Mouse (Mus musculus) embryonic facial prominence, embryonic 13.5 days (tissue): ENCODE measurements around the gene Ibsp. TPM values are rescaled to one million over a fixed set of nuclear protein-coding genes. Genes with fewer than 3 reads are reported as not detected.

Experiments
- ATAC-seq: fragments of 200-750 bp; cut with Nextera tagmentation; 2 replicates; pipeline ENCODE4 v1.8.0; 2017; ENCODE audit warnings: low read depth; ENCODE audit not compliant: insufficient number of reproducible peaks, insufficient read depth, low FRiP score, low TSS enrichment
- H3K27ac ChIP-seq: fragments of 300-500 bp; sonication (generic); 2 replicates; pipeline ENCODE4 v1.5.1; 2015; ENCODE audit warnings: moderate library complexity, mild to moderate bottlenecking, inconsistent platforms
- H3K27me3 ChIP-seq: fragments of 300-500 bp; sonication (generic); 2 replicates; pipeline ENCODE4 v1.6.1; 2015; ENCODE audit warnings: mild to moderate bottlenecking, inconsistent platforms
- H3K36me3 ChIP-seq: fragments of 300-500 bp; sonication (generic); 2 replicates; pipeline ENCODE4 v1.6.1; 2015; ENCODE audit warnings: mild to moderate bottlenecking, inconsistent platforms
- H3K4me1 ChIP-seq: fragments of 300-500 bp; sonication (generic); 2 replicates; pipeline ENCODE4 v1.6.1; 2015; ENCODE audit warnings: inconsistent platforms
- H3K4me2 ChIP-seq: fragments of 300-500 bp; sonication (generic); 2 replicates; pipeline ENCODE4 v1.6.1; 2015; ENCODE audit warnings: moderate library complexity, mild to moderate bottlenecking, inconsistent platforms
- H3K4me3 ChIP-seq: fragments of 300-500 bp; sonication (generic); 2 replicates; pipeline ENCODE4 v1.5.1; 2015; ENCODE audit warnings: mild to moderate bottlenecking, inconsistent platforms
- H3K9ac ChIP-seq: fragments of 300-500 bp; sonication (generic); 2 replicates; pipeline ENCODE4 v1.6.1; 2015; ENCODE audit warnings: mild to moderate bottlenecking, inconsistent platforms
- H3K9me3 ChIP-seq: fragments of 300-500 bp; sonication (generic); 2 replicates; pipeline ENCODE4 v1.6.1; 2016; ENCODE audit warnings: inconsistent platforms
- WGBS: fragments of 180-500 bp; shearing (Covaris S2); methylation state at CpG from one replicate; pipeline ENCODE4 v1.1.7; 2015; ENCODE audit warnings: mixed read lengths; 5-methylcytosine and 5-hydroxymethylcytosine counted together
- polyA plus RNA-seq: library from polyadenylated mRNA; unstranded; fragments of >200 nt; fragmentation: Nextera tagmentation; extraction: Ambion mirVana; gene quantifications from 2 replicates; pipeline ENCODE4 v1.2.1, GENCODE M21; 2015

Ibsp gene
- polyA plus RNA-seq, 1 experiment from 2014 or later: 390 TPM

DNA sequence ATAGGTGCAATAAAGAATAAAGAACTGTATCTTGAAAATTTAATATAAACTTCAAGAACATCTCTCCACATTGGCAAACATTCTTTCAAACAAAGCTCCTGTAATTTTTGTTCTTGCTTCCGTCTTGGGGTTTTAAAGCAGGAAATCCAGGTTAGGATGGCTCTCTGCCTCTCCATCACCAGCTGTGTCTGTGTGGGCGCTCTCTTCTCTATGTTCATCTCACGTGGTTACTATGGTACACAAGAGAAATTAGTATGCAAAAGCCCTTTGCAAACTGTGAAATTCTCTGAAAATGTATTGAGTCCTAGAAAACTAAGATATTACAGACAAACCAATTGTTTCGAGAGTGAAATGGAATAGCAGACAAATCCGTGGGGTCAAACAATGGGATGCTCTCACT is 30.4 kb downstream of the Ibsp start:
- Histone ChIP-seq H3K9ac (no peak overlapping the region), H3K27me3 (no peaks in the 10 kb centered on the region), H3K4me3 (no peak overlapping the region), H3K4me2 (no peak overlapping the region), H3K9me3 (no peaks in the 10 kb centered on the region), H3K36me3 (no peaks in the 10 kb centered on the region), H3K27ac (no peak overlapping the region), H3K4me1 (peaks cover 4% of the 10 kb centered on the region; the same call in 1 of the 2 replicates)
- WGBS: 76% methylated on average over 5 of the region's 5 CpGs
- no peak for ATAC-seq

DNA sequence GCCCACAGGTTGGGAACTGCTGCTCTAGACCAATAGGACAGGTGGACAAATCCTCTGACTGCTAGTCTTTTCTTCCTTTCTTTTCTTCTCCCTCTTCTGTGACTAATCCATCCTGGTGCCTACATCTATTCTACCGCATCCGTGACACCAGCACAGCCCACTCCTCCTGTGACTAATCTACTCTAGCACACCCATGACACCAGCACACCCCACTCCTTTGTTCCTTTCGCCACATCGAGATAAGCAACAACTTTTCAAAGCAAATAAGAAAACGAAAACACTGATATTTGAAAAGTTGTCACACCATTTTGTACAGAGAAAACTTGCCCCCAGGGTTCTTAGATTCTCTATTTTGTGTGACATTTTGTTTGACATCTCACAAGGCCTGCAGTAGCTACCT is 31.1 kb downstream of the Ibsp start:
- Histone ChIP-seq H3K4me2 (no peak overlapping the region), H3K27me3 (no peaks in the 10 kb centered on the region), H3K27ac (no peak overlapping the region), H3K9me3 (no peaks in the 10 kb centered on the region), H3K9ac (no peak overlapping the region), H3K36me3 (no peaks in the 10 kb centered on the region), H3K4me1 (peaks cover 4% of the 10 kb centered on the region; the same call in 1 of the 2 replicates), H3K4me3 (no peak overlapping the region)
- no peak for ATAC-seq
- WGBS: 68% methylated on average over 5 of the region's 5 CpGs

DNA sequence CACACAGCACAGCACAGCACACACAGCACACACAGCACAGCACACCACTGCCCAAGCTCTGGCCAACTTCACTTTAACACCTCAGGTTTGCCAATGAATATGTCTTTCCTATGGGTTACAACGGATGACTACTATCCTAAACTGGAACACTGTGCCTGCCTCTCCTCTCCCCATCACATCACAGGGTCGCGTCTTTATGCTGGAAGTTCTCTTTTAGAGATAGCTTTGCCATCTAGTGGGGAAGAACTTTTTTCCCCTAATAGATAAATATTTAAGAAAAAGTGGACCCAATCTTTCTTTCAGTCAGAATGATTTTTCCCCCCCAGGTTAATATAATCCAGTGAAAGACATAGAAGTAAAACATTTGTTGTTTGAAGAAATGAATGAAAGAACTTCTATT is 33.3 kb downstream of the Ibsp start:
- WGBS: 56% methylated on average over 3 of the region's 3 CpGs

DNA sequence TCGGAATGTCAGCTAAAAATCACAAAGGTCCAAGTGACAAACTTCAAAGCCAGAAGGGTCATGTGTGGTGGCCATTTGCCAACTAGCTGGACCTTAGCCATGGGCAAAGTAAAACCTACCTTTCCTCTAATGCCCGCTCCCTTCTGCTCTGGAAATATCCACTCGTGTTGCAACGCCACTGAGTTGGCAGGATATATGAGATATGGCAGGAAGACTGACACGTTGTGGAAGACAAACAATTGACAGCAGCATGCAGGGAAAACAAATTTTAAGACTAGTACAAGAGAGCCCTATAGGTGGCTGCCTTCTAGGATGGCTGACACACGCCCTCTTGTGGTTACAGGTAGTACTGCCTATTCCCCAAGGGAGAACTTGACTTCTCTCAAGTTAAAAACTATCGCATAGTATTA is 34.3 kb downstream of the Ibsp start:
- Histone ChIP-seq H3K36me3 (no peaks in the 10 kb centered on the region), H3K27me3 (peaks cover 16% of the 10 kb centered on the region; the same call in 1 of the 2 replicates), H3K27ac (no peak overlapping the region), H3K4me2 (no peak overlapping the region), H3K9me3 (no peaks in the 10 kb centered on the region), H3K9ac (no peak overlapping the region), H3K4me3 (no peak overlapping the region), H3K4me1 (peaks cover 4% of the 10 kb centered on the region; the same call in 1 of the 2 replicates)
- 35% methylated on average over 7 of the region's 7 CpGs for WGBS
- no peak for ATAC-seq

More for the DNA sequence above, 33.3 kb downstream of the Ibsp start:
- H3K4me2 ChIP-seq: no peak overlapping the region
- ATAC-seq: no peak
- H3K9ac ChIP-seq: no peak overlapping the region
- H3K27ac ChIP-seq: no peak overlapping the region
- no peaks in the 10 kb centered on the region for H3K36me3 ChIP-seq
- H3K9me3 ChIP-seq: no peaks in the 10 kb centered on the region
- no peak overlapping the region for H3K4me3 ChIP-seq
- H3K4me1 ChIP-seq: peaks cover 4% of the 10 kb centered on the region; the same call in 1 of the 2 replicates
- H3K27me3 ChIP-seq: 0 out of 2 replicates have a peak, but pooled peaks cover 8% of the 10 kb centered on the region

DNA sequence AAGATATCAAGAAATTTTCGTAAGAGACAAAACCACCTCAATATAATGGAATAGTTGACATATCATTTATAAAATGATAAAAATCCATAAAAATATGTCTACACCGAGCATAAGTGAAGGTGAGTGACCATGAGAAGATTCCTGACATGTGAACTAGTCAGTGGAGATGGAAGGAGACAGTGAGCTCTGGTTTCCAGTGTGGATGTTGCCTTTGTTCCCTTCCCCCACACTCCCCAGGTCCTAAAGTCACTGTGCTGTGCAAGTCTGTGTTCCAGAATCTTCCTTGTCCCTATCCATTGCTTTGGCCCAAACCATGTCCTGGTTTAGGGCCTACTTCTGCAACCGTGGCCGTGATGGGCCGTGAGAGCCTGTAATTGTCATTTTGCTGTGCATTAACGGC is 34.7 kb downstream of the Ibsp start:
- 76% methylated on average over 6 of the region's 6 CpGs for WGBS
- no peak overlapping the region for H3K27ac ChIP-seq
- ATAC-seq: no peak
- H3K9ac ChIP-seq: no peak overlapping the region
- no peak overlapping the region for H3K4me2 ChIP-seq
- peaks cover 16% of the 10 kb centered on the region; the same call in 1 of the 2 replicates for H3K27me3 ChIP-seq
- H3K36me3 ChIP-seq: no peaks in the 10 kb centered on the region
- no peak overlapping the region for H3K4me3 ChIP-seq
- H3K4me1 ChIP-seq: peaks cover 4% of the 10 kb centered on the region; the same call in 1 of the 2 replicates
- no peaks in the 10 kb centered on the region for H3K9me3 ChIP-seq

DNA sequence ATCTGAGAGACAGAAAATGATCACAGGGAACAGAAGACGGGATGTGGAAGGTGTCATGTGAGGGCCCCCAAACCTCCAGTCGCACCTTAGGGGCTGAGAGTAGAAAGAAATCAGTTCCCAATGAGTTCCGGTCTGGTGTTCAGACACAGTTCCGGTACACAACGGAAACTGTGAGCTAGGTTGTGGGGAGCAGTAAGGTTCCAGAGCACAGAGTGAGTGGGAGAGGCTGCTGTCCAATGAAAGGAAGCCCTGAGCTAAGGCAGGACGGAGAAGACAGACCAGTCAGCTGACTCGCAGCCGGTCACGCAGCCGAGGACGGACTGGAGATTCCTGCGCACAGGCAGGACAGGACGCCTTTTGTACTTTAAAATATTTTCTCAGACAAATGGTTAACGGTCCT is 35.5 kb downstream of the Ibsp start:
- Histone ChIP-seq H3K9me3 (no peaks in the 10 kb centered on the region), H3K4me3 (no peak overlapping the region), H3K27me3 (peaks cover 22% of the 10 kb centered on the region), H3K4me2 (no peak overlapping the region), H3K4me1 (peaks cover 5% of the 10 kb centered on the region; the same call in 1 of the 2 replicates), H3K27ac (no peak overlapping the region), H3K9ac (no peak overlapping the region), H3K36me3 (no peaks in the 10 kb centered on the region)
- WGBS: 78% methylated on average over 14 of the region's 14 CpGs
- ATAC-seq: no peak

DNA sequence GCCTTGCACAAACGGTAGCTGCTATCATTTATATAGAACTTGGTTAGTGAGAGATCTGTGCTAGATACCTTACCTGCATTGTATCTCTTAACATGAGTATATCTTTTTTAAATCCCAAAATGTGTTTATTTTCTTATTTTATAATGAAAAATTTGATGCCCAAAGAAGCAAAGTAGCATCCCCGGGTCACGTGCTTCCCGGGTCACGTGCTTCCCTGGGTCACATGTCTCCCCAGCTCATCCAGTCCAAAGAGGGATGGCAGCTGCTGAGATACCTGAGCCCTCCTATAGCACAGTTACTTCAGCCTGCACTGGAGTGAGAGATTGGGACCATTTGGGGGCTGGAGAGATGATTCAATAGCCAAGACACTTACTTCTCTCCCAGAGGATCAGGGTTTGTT is 37.0 kb downstream of the Ibsp start:
- Histone ChIP-seq H3K36me3 (no peaks in the 10 kb centered on the region), H3K27ac (no peak overlapping the region), H3K27me3 (peaks cover 24% of the 10 kb centered on the region), H3K9ac (no peak overlapping the region), H3K4me1 (peaks cover 9% of the 10 kb centered on the region), H3K4me2 (no peak overlapping the region), H3K9me3 (no peaks in the 10 kb centered on the region), H3K4me3 (no peak overlapping the region)
- WGBS: 83% methylated on average over 5 of the region's 5 CpGs
- no peak for ATAC-seq

DNA sequence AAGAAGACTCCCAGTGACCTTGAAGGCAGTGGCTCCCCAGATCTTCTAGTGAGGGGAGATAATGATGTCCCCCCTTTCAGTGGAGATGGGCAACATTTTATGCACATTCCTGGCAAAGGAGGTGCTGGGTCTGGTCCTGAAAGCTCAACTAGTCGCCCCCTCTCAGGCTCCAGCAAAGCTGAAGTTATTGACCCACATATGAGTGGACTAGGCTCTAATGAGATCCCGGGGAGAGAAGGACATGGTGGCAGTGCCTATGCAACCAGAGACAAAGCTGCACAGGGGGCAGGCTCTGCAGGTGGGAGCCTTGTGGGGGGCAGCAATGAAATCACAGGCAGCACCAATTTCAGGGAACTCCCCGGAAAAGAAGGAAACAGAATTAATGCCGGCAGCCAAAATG is 38.5 kb downstream of the Ibsp start:
- no peak overlapping the region for H3K9ac ChIP-seq
- no peaks in the 10 kb centered on the region for H3K36me3 ChIP-seq
- no peaks in the 10 kb centered on the region for H3K9me3 ChIP-seq
- no peak overlapping the region for H3K27ac ChIP-seq
- peaks cover 9% of the 10 kb centered on the region for H3K4me1 ChIP-seq
- no peak overlapping the region for H3K4me3 ChIP-seq
- no peak overlapping the region for H3K4me2 ChIP-seq
- H3K27me3 ChIP-seq: peaks cover 31% of the 10 kb centered on the region
- 74% methylated on average over 4 of the region's 4 CpGs for WGBS
- ATAC-seq: no peak

DNA sequence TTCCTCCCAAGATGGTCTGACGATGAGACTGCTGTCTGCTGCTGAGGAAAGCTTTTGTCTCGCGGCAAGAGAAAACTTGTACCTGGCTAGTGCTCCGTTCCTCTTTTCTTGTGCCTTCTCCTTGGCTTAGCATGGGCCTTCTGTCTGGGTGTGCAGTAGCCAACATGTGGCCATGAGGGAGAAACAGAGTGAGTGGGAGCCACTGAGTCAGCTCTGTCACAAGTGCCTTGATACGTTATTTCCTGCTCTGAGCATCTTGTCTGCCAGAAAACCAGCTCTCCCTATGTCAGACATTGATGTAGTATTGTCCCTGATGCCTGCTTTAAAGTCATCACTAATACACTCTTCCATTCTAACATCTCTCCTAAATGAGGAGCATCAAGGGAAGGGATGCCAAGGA is 40.0 kb downstream of the Ibsp start:
- Histone ChIP-seq H3K27me3 (peaks cover 31% of the 10 kb centered on the region), H3K36me3 (no peaks in the 10 kb centered on the region), H3K4me2 (no peak overlapping the region), H3K27ac (no peak overlapping the region), H3K4me1 (peaks cover 4% of the 10 kb centered on the region; the same call in 1 of the 2 replicates), H3K9ac (no peak overlapping the region), H3K4me3 (no peak overlapping the region), H3K9me3 (no peaks in the 10 kb centered on the region)
- no peak for ATAC-seq
- 62% methylated on average over 5 of the region's 5 CpGs for WGBS

DNA sequence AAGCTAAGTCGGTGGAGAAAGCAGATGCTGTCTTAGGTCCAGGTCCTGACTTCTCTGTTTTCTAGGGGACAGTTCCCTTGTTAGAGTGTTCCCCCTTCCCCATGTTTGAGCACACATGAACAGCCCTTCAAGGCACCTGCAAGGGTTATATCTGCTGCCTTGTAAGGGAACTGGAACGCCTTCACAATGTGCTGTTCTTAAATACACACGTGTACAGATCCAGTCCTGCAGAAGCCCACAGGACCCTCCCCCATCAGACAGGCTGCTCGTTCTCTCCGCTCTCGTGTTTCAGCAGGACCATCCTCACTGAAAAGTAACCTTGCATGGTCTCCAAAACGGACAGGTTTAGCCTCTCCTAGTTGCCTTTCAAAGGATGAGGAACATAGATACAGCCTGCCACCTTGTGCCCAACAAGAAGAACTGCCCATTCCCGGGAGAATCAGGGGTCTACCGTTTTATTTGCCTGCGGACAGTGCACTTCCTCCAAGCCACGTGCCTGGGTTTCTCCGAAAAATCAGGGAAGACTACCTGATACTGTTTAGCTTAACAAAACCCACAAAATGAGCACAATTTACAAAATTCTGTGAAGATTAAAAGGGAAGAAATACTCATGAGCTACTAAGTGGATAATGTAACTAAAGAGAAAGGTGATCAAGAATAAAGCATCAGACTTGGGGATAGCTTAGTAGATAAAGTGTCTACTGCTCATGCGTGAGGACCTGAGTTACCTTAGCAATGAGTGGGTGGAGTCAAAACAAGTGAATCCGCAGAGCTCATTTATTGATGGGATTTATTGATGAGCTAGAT is 40.9 kb downstream of the Ibsp start:
- Histone ChIP-seq H3K9ac (no peak overlapping the region), H3K4me1 (peaks cover 4% of the 10 kb centered on the region; the same call in 1 of the 2 replicates), H3K9me3 (no peaks in the 10 kb centered on the region), H3K4me3 (no peak overlapping the region), H3K4me2 (peak overlapping the region; percentile 28), H3K27ac (no peak overlapping the region), H3K36me3 (no peaks in the 10 kb centered on the region), H3K27me3 (peaks cover 31% of the 10 kb centered on the region)
- 17% methylated on average over 14 of the region's 14 CpGs for WGBS
- no peak for ATAC-seq

DNA sequence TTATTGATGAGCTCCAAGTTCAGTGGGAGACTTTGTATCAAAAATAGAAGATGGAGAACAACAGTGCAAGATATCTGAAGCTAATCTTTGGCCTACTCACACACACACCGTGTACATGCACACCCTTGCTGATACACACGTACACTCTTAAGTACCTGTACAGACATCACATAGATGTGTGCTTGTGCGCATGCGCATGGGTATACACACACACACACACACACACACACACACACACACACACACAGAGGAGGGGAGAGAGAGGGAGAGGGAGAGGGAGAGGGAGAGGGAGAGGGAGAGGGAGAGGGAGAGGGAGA is 41.5 kb downstream of the Ibsp start:
- H3K4me2 ChIP-seq: no peak overlapping the region
- 86% methylated on average over 4 of the region's 4 CpGs for WGBS
- ATAC-seq: no peak
- H3K4me3 ChIP-seq: no peak overlapping the region
- no peak overlapping the region for H3K9ac ChIP-seq
- H3K36me3 ChIP-seq: no peaks in the 10 kb centered on the region
- H3K9me3 ChIP-seq: no peaks in the 10 kb centered on the region
- H3K27me3 ChIP-seq: peaks cover 31% of the 10 kb centered on the region
- peaks cover 4% of the 10 kb centered on the region; the same call in 1 of the 2 replicates for H3K4me1 ChIP-seq
- H3K27ac ChIP-seq: no peak overlapping the region

DNA sequence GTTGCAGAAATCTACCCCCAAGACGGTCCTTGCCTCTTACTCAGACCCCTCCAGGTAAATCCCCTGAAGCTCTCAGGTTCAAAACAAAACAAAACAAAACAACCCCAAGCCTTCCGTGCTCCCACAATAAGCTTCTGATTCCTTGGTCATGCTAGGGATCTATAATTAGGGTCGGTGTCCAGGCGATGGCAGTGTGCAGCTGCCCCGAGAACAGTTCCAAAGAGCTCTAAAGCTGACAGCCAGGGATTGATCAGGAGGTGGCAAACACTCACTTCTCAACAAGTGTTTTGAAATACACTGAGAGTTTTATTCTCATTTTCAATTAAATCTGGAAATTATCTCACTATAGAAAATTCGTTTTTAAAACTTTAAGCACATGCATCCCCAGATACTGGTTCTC is 43.9 kb downstream of the Ibsp start:
- H3K27me3 ChIP-seq: peaks cover 17% of the 10 kb centered on the region
- no peak for ATAC-seq
- no peaks in the 10 kb centered on the region for H3K36me3 ChIP-seq
- peaks cover 4% of the 10 kb centered on the region; the same call in 1 of the 2 replicates for H3K4me1 ChIP-seq
- no peak overlapping the region for H3K9ac ChIP-seq
- H3K9me3 ChIP-seq: no peaks in the 10 kb centered on the region
- H3K27ac ChIP-seq: no peak overlapping the region
- H3K4me2 ChIP-seq: no peak overlapping the region
- WGBS: 33% methylated on average over 6 of the region's 6 CpGs
- no peak overlapping the region for H3K4me3 ChIP-seq
